Mouse (Mus musculus): ENCODE results near the gene Ndufv1. TPM values are rescaled to one million over a fixed set of nuclear protein-coding genes. Genes with fewer than 3 reads are reported as not detected.

The Ndufv1 gene
- polyA plus RNA-seq, 1 experiment from 2014 or later, result 237 TPM

DNA sequence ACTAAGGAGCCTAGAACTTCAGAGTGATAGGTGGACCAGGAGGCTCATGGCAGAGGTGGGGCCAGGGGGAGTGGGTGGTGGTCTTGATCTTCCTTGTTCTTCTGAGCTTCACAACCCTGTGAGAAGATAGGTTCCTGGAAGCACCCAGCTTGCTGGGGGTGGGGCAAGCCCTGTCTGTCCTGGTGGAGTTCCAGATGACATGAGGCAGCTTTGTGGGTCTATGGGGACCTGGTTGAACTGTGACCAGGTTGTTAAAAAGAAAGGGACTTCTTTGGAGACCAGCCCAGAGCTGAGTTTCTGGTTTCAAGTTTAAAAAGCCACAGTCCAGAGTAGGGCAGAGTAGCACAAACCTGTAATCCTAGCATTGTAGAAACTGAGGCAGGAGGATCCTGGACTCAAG is 53.6 kb downstream of the Ndufv1 start:
- Histone ChIP-seq H3K36me3 (no peaks in the 10 kb centered on the region), H3K4me3 (replicated peaks) (no peak overlapping the region), H3K27ac (no peak overlapping the region), H3K9ac (no peak overlapping the region), H3K4me1 (peaks cover 18% of the 10 kb centered on the region), H3K4me2 (no peak overlapping the region), H3K27me3 (no peaks in the 10 kb centered on the region), H3K9me3 (replicated peaks) (no peaks in the 10 kb centered on the region)
- ATAC-seq (replicated peaks; ENCODE audit: low FRiP score), result no peak

DNA sequence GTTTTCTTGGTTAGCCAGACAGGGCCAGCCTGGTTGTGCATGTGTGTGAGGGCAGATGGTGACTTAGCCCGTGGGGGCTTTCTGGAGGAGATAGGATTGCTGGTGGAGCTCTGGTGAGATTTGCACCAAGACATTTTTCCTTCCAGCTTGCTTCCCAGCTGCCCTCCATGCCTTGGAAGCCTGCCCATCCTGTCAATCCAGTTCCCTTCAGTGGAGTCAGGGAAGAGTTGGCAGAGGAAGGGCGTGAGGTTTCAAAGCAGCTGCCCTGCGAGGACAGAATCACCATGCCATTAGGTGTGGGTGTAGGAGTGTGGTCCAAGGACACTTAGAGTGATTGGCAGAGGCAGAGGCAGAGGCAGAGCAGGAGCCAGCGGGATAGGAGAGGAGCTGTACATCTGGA is 54.1 kb downstream of the Ndufv1 start, which contains the start of gene Aldh3b3:
Gene Aldh3b3 (plus strand): TSS at position 176 of the 400 bp plus-strand sequence.
- Histone ChIP-seq H3K4me3 (replicated peaks) (no peak within 1 kb of the TSS), H3K4me2 (no peak within 1 kb of the TSS), H3K27ac (no peak within 1 kb of the TSS), H3K9ac (no peak within 1 kb of the TSS), H3K27me3 (no peaks in the 10 kb centered on the region), H3K36me3 (no peaks in the 10 kb centered on the region), H3K4me1 (peaks cover 18% of the 10 kb centered on the region), H3K9me3 (replicated peaks) (no peaks in the 10 kb centered on the region)
- ATAC-seq (replicated peaks; ENCODE audit: low FRiP score), result no peak
- WGBS, result 67% methylated on average over 4 of the region's 4 CpGs

Other genes starting within 250 kb of the Ndufv1 start
- 30.9 and 33.9 TPM in 2 replicates for gene Kmt5b, start 245.4 kb downstream of the Ndufv1 start, polyA plus RNA-seq (2015; fragmentation: Nextera tagmentation; extraction: Ambion mirVana)
- 58.8 and 63.1 TPM in 2 replicates for gene Chka, start 161.0 kb downstream of the Ndufv1 start, polyA plus RNA-seq (2015; fragmentation: Nextera tagmentation; extraction: Ambion mirVana)
- 43.9 and 54.6 TPM in 2 replicates for gene Tcirg1, start 105.7 kb downstream of the Ndufv1 start, polyA plus RNA-seq (2015; fragmentation: Nextera tagmentation; extraction: Ambion mirVana)
- gene Ndufs8, start 100.0 kb downstream of the Ndufv1 start, polyA plus RNA-seq (2015; fragmentation: Nextera tagmentation; extraction: Ambion mirVana), result 344 and 353 TPM in 2 replicates
- gene Aldh3b1, start 83.0 kb downstream of the Ndufv1 start, polyA plus RNA-seq (2015; fragmentation: Nextera tagmentation; extraction: Ambion mirVana), result 2.9 and 4.1 TPM in 2 replicates
- gene Unc93b1, start 77.6 kb downstream of the Ndufv1 start, polyA plus RNA-seq (2015; fragmentation: Nextera tagmentation; extraction: Ambion mirVana), result 18.3 and 21.2 TPM in 2 replicates
- gene Aldh3b3, start 54.2 kb downstream of the Ndufv1 start, polyA plus RNA-seq (2015; fragmentation: Nextera tagmentation; extraction: Ambion mirVana), result 0.06 TPM in 1 of 2 replicates, not detected in the other
- gene Aldh3b2, start 40.5 kb downstream of the Ndufv1 start, polyA plus RNA-seq (2015; fragmentation: Nextera tagmentation; extraction: Ambion mirVana), result 1.7 and 1.8 TPM in 2 replicates
- 28.6 and 35.0 TPM in 2 replicates for gene Acy3, start 26.2 kb downstream of the Ndufv1 start, polyA plus RNA-seq (2015; fragmentation: Nextera tagmentation; extraction: Ambion mirVana)
- 0.75 and 1.5 TPM in 2 replicates for gene Tbx10, start 20.1 kb downstream of the Ndufv1 start, polyA plus RNA-seq (2015; fragmentation: Nextera tagmentation; extraction: Ambion mirVana)
- 31.2 and 36.2 TPM in 2 replicates for gene Nudt8, start 12.2 kb downstream of the Ndufv1 start, polyA plus RNA-seq (2015; fragmentation: Nextera tagmentation; extraction: Ambion mirVana)
- gene Gm49405, start 12.2 kb downstream of the Ndufv1 start, polyA plus RNA-seq (2015; fragmentation: Nextera tagmentation; extraction: Ambion mirVana), result 3.3 and 4.1 TPM in 2 replicates
- gene Doc2g, start 9.5 kb downstream of the Ndufv1 start, polyA plus RNA-seq (2015; fragmentation: Nextera tagmentation; extraction: Ambion mirVana), result 5.0 and 5.1 TPM in 2 replicates
- 529 and 563 TPM in 2 replicates for gene Gstp1, start 25.2 kb upstream of the Ndufv1 start, polyA plus RNA-seq (2015; fragmentation: Nextera tagmentation; extraction: Ambion mirVana)
- gene Gstp2, start 33.2 kb upstream of the Ndufv1 start, polyA plus RNA-seq (2015; fragmentation: Nextera tagmentation; extraction: Ambion mirVana), result 2.4 and 14.9 TPM in 2 replicates
- 0.73 and 1.4 TPM in 2 replicates for gene Gstp3, start 46.8 kb upstream of the Ndufv1 start, polyA plus RNA-seq (2015; fragmentation: Nextera tagmentation; extraction: Ambion mirVana)
- 0.22 and 0.84 TPM in 2 replicates for gene Cabp2, start 68.8 kb upstream of the Ndufv1 start, polyA plus RNA-seq (2015; fragmentation: Nextera tagmentation; extraction: Ambion mirVana)
- gene Cdk2ap2, start 84.4 kb upstream of the Ndufv1 start, polyA plus RNA-seq (2015; fragmentation: Nextera tagmentation; extraction: Ambion mirVana), result 116 and 117 TPM in 2 replicates
- 14.0 and 15.8 TPM in 2 replicates for gene Pitpnm1, start 87.2 kb upstream of the Ndufv1 start, polyA plus RNA-seq (2015; fragmentation: Nextera tagmentation; extraction: Ambion mirVana)
- gene Aip, start 113.1 kb upstream of the Ndufv1 start, polyA plus RNA-seq (2015; fragmentation: Nextera tagmentation; extraction: Ambion mirVana), result 98.0 and 108 TPM in 2 replicates
- gene Gpr152, start 127.0 kb upstream of the Ndufv1 start, polyA plus RNA-seq (2015; fragmentation: Nextera tagmentation; extraction: Ambion mirVana), result not detected in 2 replicates
- 0.05 and 0.10 TPM in 2 replicates for gene Cabp4, start 131.2 kb upstream of the Ndufv1 start, polyA plus RNA-seq (2015; fragmentation: Nextera tagmentation; extraction: Ambion mirVana)
- 165 and 174 TPM in 2 replicates for gene Coro1b, start 135.8 kb upstream of the Ndufv1 start, polyA plus RNA-seq (2015; fragmentation: Nextera tagmentation; extraction: Ambion mirVana)
- 0.42 and 1.2 TPM in 2 replicates for gene Ptprcap, start 140.8 kb upstream of the Ndufv1 start, polyA plus RNA-seq (2015; fragmentation: Nextera tagmentation; extraction: Ambion mirVana)
- gene Rps6kb2, start 150.5 kb upstream of the Ndufv1 start, polyA plus RNA-seq (2015; fragmentation: Nextera tagmentation; extraction: Ambion mirVana), result 51.5 and 58.5 TPM in 2 replicates
- gene Carns1, start 162.7 kb upstream of the Ndufv1 start, polyA plus RNA-seq (2015; fragmentation: Nextera tagmentation; extraction: Ambion mirVana), result 2.9 and 3.1 TPM in 2 replicates
- 2.4 and 3.0 TPM in 2 replicates for gene Tbc1d10c, start 178.5 kb upstream of the Ndufv1 start, polyA plus RNA-seq (2015; fragmentation: Nextera tagmentation; extraction: Ambion mirVana)
- 953 and 971 TPM in 2 replicates for gene Ppp1ca, start 179.3 kb upstream of the Ndufv1 start, polyA plus RNA-seq (2015; fragmentation: Nextera tagmentation; extraction: Ambion mirVana)
- gene Rad9a, start 188.9 kb upstream of the Ndufv1 start, polyA plus RNA-seq (2015; fragmentation: Nextera tagmentation; extraction: Ambion mirVana), result 37.2 and 38.2 TPM in 2 replicates
- 5.1 and 6.8 TPM in 2 replicates for gene Clcf1, start 201.4 kb upstream of the Ndufv1 start, polyA plus RNA-seq (2015; fragmentation: Nextera tagmentation; extraction: Ambion mirVana)
- not detected in 2 replicates for gene AC109138.7, start 201.6 kb upstream of the Ndufv1 start, polyA plus RNA-seq (2015; fragmentation: Nextera tagmentation; extraction: Ambion mirVana)
- 23.2 and 27.4 TPM in 2 replicates for gene Pold4, start 219.1 kb upstream of the Ndufv1 start, polyA plus RNA-seq (2015; fragmentation: Nextera tagmentation; extraction: Ambion mirVana)

Data from kidney, embryonic 15.5 days (tissue).